Mouse (Mus musculus) ES-E14 (cell line): ENCODE data around the gene Clmn.

Source experiments
- CHD2 ChIP-seq: IDR thresholded peaks from 2 replicates; pipeline ENCODE4 v1.6.1; 2014; ENCODE audit warnings: mild to moderate bottlenecking, low read depth, low read length, inconsistent platforms
- HCFC1 ChIP-seq: IDR thresholded peaks from 2 replicates; pipeline ENCODE4 v1.6.1; 2012; ENCODE audit warnings: low read length, inconsistent platforms, borderline replicate concordance; ENCODE audit not compliant: insufficient read depth
- MAFK ChIP-seq: IDR thresholded peaks from 2 replicates; pipeline ENCODE4 v1.6.1; 2014; ENCODE audit warnings: mild to moderate bottlenecking, low read depth, low read length, inconsistent platforms; ENCODE audit not compliant: insufficient read depth
- ZC3H11A ChIP-seq: IDR thresholded peaks from 2 replicates; pipeline ENCODE4 v1.6.1; 2012; ENCODE audit warnings: low read depth, mild to moderate bottlenecking, inconsistent platforms, low read length, borderline replicate concordance
- ZNF384 ChIP-seq: IDR thresholded peaks from 2 replicates; pipeline ENCODE4 v1.6.1; 2012; ENCODE audit warnings: low read depth, low read length, inconsistent platforms

DNA sequence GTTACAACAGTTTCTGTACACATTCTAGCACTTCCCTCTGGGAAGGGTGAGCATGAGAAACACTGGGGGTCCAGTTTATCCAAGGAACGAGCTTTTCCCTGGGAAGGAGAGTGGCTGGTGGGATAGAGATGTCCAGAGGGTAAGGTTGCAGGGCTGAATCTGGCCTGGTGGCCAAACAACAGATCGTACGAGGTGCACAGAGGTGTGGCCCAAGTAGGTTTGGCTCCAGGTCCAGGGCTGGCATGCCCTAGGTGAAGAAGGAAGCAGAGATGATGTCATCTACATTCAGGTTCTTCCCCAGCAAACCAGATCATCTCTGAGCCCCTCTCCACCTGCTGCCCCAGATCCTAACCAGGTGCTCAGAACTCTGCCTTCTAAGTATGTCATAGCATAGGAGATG, 8.3 kb downstream of the Clmn start:
- TF ChIP-seq CHD2: no peak
- TF ChIP-seq MAFK: no peak
- no peak for TF ChIP-seq HCFC1
- TF ChIP-seq ZC3H11A: no peak
- TF ChIP-seq ZNF384: no peak
